Mouse (Mus musculus) midbrain, embryonic 16.5 days (tissue): ENCODE results near the gene Rps25. TPM values are rescaled to one million over a fixed set of nuclear protein-coding genes. Genes with fewer than 3 reads are reported as not detected.

Experiments used
- ATAC-seq: fragments of 200-750 bp; cut with Nextera tagmentation; 2 replicates; pipeline ENCODE4 v1.8.0; 2017; ENCODE audit warnings: moderate TSS enrichment
- H3K27ac ChIP-seq: fragments of 300-500 bp; sonication (generic); 2 replicates; pipeline ENCODE4 v1.5.1; 2014; ENCODE audit warnings: mild to moderate bottlenecking, low read length, mixed read lengths
- H3K27me3 ChIP-seq: fragments of 300-500 bp; sonication (generic); 2 replicates; pipeline ENCODE4 v1.6.1; 2014; ENCODE audit warnings: low read depth, low read length, mixed read lengths; ENCODE audit not compliant: control insufficient read depth, insufficient read depth
- H3K36me3 ChIP-seq: fragments of 300-500 bp; sonication (generic); 2 replicates; pipeline ENCODE4 v1.6.1; 2014; ENCODE audit warnings: mild to moderate bottlenecking, low read length, moderate library complexity, mixed read lengths; ENCODE audit not compliant: control insufficient read depth, insufficient read depth
- H3K4me1 ChIP-seq: fragments of 300-500 bp; sonication (generic); 2 replicates; pipeline ENCODE4 v1.6.1; 2014; ENCODE audit warnings: mild to moderate bottlenecking, low read length, mixed read lengths; ENCODE audit not compliant: control insufficient read depth, insufficient read depth
- H3K4me2 ChIP-seq: fragments of 300-500 bp; sonication (generic); 2 replicates; pipeline ENCODE4 v1.6.1; 2014; ENCODE audit warnings: mild to moderate bottlenecking, low read length, mixed read lengths
- H3K4me3 ChIP-seq: fragments of 300-500 bp; sonication (generic); 2 replicates; pipeline ENCODE4 v1.5.1; 2014; ENCODE audit warnings: low read depth, mild to moderate bottlenecking, low read length, moderate library complexity, mixed read lengths
- H3K9ac ChIP-seq: fragments of 300-500 bp; sonication (generic); 2 replicates; pipeline ENCODE4 v1.6.1; 2014; ENCODE audit warnings: low read depth, low read length, mixed read lengths
- H3K9me3 ChIP-seq: fragments of 300-500 bp; sonication (generic); replicated peaks from 2 replicates; pipeline ENCODE4 v1.6.1; 2014; ENCODE audit warnings: mild to moderate bottlenecking, low read length, mixed read lengths; ENCODE audit not compliant: control insufficient read depth, poor library complexity, severe bottlenecking
- WGBS: fragments of 180-500 bp; shearing (Covaris S2); extraction: QIAGEN DNeasy Blood & Tissue Kit; methylation state at CpG from one replicate; pipeline ENCODE4 v1.1.7; 2014; 5-methylcytosine and 5-hydroxymethylcytosine counted together
- microRNA-seq: library from miRNA; unstranded; fragments of <30 nt; microRNA quantifications from one replicate; pipeline ENCODE4, GENCODE M21; 2017
- polyA plus RNA-seq: library from polyadenylated mRNA; unstranded; fragments of >200 nt; fragmentation: Nextera tagmentation; extraction: Ambion mirVana; gene quantifications from 2 replicates; pipeline ENCODE4 v1.2.1, GENCODE M21; 2015

Gene Rps25
- polyA plus RNA-seq, 1 experiment from 2014 or later = 926 TPM

- H3K27ac ChIP-seq = peak overlapping the region; percentile 95
- H3K27me3 ChIP-seq = no peaks in the 10 kb centered on the region
- peak overlapping the region; percentile 23 for H3K4me3 ChIP-seq
- no peaks in the 10 kb centered on the region for H3K36me3 ChIP-seq
- H3K4me1 ChIP-seq = peaks cover 34% of the 10 kb centered on the region
- H3K9ac ChIP-seq = peak overlapping the region; percentile 45; the same call in 1 of the 2 replicates
- peak; percentile 98 for ATAC-seq
- no peaks in the 10 kb centered on the region for H3K9me3 ChIP-seq
- H3K4me2 ChIP-seq = peak overlapping the region; percentile 54
- under 1% methylated on average over 11 of the region's 11 CpGs for WGBS
Measured at GRCm38 (mm10) chr9:44457035-44457742, 50.2 kb downstream of the Rps25 start.

Small RNA genes within 50 kb of the gene (microRNA-seq; reads per million reads assigned to microRNA genes)
- gene Mir7085 = not detected

Other genes starting within 250 kb of the Rps25 start
- 21.7 and 26.5 TPM in 2 replicates for gene Cbl, start 173.1 kb upstream of the Rps25 start, polyA plus RNA-seq
- 1.5 TPM in 1 of 2 replicates, not detected in the other for gene Ccdc153, start 166.5 kb upstream of the Rps25 start, polyA plus RNA-seq
- 0.72 and 0.82 TPM in 2 replicates for gene Pdzd3, start 155.7 kb upstream of the Rps25 start, polyA plus RNA-seq
- gene Nlrx1, start 138.5 kb upstream of the Rps25 start, polyA plus RNA-seq = 5.1 and 6.1 TPM in 2 replicates
- 29.7 and 33.9 TPM in 2 replicates for gene Abcg4, start 118.5 kb upstream of the Rps25 start, polyA plus RNA-seq
- gene Hinfp, start 101.5 kb upstream of the Rps25 start, polyA plus RNA-seq = 28.7 and 30.0 TPM in 2 replicates
- gene C2cd2l, start 86.9 kb upstream of the Rps25 start, polyA plus RNA-seq = 22.3 and 24.8 TPM in 2 replicates
- gene Dpagt1, start 81.1 kb upstream of the Rps25 start, polyA plus RNA-seq = 36.1 and 39.6 TPM in 2 replicates
- gene H2afx, start 72.4 kb upstream of the Rps25 start, polyA plus RNA-seq = 112 and 124 TPM in 2 replicates
- gene Hmbs, start 62.9 kb upstream of the Rps25 start, polyA plus RNA-seq = 54.7 and 56.2 TPM in 2 replicates
- gene Vps11, start 45.5 kb upstream of the Rps25 start, polyA plus RNA-seq = 40.6 and 45.6 TPM in 2 replicates
- 26.8 and 28.2 TPM in 2 replicates for gene Hyou1, start 27.6 kb upstream of the Rps25 start, polyA plus RNA-seq
- 43.1 and 46.6 TPM in 2 replicates for gene Slc37a4, start 10.3 kb upstream of the Rps25 start, polyA plus RNA-seq
- gene Trappc4, start 461 bp downstream of the Rps25 start, polyA plus RNA-seq = 330 and 343 TPM in 2 replicates
- gene Ccdc84, start 11.4 kb downstream of the Rps25 start, polyA plus RNA-seq = 35.7 and 39.2 TPM in 2 replicates
- not detected in 2 replicates for gene Foxr1, start 34.0 kb downstream of the Rps25 start, polyA plus RNA-seq
- not detected in 2 replicates for gene Upk2, start 47.8 kb downstream of the Rps25 start, polyA plus RNA-seq
- 10.7 and 10.8 TPM in 2 replicates for gene Bcl9l, start 75.7 kb downstream of the Rps25 start, polyA plus RNA-seq
- 0.07 TPM in 1 of 2 replicates, not detected in the other for gene Cxcr5, start 154.7 kb downstream of the Rps25 start, polyA plus RNA-seq
- gene Ddx6, start 197.8 kb downstream of the Rps25 start, polyA plus RNA-seq = 15.2 and 19.1 TPM in 2 replicates